Mouse (Mus musculus): ENCODE results near the gene Smurf2.
"Not testable (repeated sequence)": the region's sequence is repeated elsewhere in the genome, so short reads cannot be mapped to it uniquely, and the experiment has no call there.

The Smurf2 gene

DNA sequence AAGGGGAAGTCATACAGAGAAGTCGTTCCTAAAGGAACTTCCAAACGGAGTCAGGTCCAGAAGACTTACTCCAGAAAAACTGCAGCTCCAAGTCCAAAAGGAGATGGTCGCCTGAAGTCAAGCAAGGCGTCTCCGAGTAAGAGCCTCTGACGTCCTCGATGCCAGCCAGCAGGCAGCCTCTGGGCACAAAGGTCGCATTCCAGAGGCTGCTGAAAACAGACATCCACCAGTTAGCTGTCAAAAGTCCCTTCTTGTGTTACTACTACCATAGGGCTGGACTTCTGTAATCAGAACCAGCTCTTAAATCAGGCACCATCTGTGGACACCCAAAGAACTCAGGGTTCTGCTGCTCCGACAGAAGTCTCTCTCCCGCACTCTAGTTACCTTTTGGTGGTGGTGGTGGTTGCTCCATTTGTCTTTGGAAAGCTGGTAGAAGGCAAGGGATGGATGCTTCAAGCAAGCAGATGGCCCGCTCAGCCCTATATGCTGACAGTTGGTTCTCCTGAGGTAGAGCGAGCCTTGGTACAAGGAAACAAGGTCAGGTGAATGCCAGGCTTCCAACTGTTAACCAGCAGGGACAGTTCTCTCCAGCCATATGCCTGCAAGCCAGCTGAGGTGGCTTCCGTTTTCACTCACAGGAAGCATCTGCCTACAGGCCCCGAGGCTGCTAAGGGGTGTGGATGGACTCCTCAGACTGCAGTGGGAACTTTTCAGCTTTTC is 105.8 kb downstream of the Smurf2 start:
- no peak for DNase-seq (ENCODE audit: low spot score in 2 of 2)

- DNase-seq (ENCODE audit: low spot score in 2 of 2): no peak
Observed at GRCm38 (mm10) chr11:106812410-106813136, 107.9 kb downstream of the Smurf2 start.

DNA sequence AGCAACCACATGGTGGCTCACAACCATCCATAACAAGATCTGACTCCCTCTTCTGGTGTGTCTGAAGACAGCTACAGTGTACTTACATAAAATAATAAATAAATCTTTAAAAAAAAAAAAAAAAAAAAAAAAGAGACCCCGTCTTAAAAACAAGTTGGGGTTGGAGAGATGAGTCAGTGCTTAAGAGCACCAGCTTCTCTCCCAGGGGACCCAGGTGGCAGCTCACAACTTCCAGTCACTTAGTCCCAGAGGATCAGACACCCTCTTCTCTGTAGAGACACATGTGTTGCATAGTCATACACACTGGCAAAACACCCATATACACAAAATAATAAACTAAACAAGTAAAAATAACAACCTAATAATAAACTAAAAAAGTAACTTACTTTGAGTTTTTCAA is 113.1 kb downstream of the Smurf2 start:
- DNase-seq (ENCODE audit: low spot score in 2 of 2): not testable (repeated sequence)

DNA sequence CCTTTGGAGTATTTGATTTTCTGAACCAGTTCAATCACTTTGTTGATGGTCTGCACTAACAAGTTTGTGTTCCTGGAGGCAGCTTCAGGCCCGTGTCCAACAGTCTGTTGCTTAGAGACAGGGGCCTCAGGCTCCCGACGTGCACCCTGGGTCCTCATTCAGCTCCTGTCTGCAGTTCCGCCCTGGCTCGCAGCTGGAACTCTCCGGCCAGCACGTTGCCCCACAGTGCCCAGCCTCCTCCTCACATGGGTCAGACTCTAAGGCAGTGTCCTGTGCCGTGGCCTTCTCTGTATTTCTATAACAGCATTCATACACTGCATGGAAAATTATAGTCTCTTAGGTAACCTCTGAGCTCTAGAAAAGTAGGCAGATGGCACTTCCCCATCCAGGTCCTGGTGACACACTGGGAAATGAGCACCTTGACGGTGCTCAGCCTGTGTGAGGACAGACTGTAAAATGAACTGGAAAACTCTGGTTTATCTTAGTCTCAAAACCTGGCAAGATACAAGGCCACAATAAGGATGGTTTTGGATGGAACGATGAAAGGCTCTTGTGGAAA is 118.4 kb downstream of the Smurf2 start:
- peak in 1 of 2 experiments; percentile 33 for DNase-seq (ENCODE audit: low spot score in 2 of 2)

- DNase-seq (ENCODE audit: low spot score in 2 of 2): no peak
Observed at GRCm38 (mm10) chr11:106795679-106796078, 124.8 kb downstream of the Smurf2 start.

DNA sequence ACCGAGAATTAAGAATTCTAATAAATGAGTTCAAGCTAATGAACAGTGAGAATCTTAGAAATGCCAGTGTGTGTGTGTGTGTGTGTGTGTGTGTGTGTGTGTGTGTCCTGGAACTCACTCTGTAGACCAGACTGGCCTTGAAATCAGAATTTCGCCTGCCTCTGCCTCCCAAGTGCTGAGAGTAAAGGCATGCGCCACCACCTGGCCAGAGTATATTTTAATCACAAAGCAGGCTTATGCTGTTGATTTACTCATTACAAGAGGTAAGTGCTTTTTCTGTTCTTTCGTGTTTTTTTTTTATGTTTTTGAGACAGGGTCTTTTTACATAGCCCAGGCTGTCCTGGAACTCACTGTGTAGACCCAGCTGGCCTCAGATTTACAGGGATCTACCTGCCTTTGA is 126.7 kb downstream of the Smurf2 start:
- no peak for DNase-seq (ENCODE audit: low spot score in 2 of 2)

- no peak for DNase-seq (ENCODE audit: low spot score in 2 of 2)
Observed at GRCm38 (mm10) chr11:106789649-106790048, 130.9 kb downstream of the Smurf2 start.

DNA sequence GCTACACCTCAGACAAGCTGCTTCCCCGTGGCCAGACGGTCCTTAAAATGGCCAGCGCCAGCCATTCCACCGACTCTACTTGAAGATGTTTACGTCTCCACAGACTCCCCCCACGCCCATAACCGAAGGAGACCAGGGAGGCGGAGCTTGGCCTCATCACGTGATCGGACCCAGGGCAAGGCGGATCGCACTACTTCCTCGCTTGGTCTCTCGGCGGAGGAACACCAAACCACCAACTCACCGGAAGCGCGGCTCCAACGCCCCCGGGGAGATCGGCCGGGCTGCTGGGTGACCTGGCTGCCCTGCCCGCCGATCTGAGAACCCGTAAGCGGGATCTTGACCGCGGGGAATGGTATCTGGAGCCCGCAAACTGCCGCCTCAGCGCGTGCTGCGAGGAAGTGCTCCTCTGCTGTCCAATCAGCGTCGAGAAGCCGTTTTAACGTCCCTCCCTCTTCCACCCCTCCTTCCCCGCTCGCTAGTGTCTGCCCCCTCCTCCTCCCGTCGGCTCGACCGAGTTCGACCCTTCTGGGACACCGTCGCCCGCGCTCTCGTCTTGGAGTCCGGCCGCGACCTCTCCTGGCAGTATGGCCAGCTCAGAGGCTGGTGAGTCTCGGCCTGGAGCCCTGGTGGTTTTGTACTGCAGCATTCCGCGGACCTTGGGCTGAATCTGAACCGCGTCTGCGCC is 131.6 kb downstream of the Smurf2 start, which contains the start of the genes Ddx5 and Cep95:
Gene Ddx5 (minus strand): TSS at position 411 of the 685 bp plus-strand sequence.
Gene Cep95 (plus strand): TSS at position 478 of the 685 bp plus-strand sequence.
- DNase-seq (ENCODE audit: low spot score in 2 of 2): peak; percentile 96 to 97

GRCm38 (mm10) chr11:106788026-106788774 is 132.3 kb downstream of the Smurf2 start:
- peak; percentile 98 to 99 for DNase-seq (ENCODE audit: low spot score in 2 of 2)

- peak; percentile 86 to 93 for DNase-seq (ENCODE audit: low spot score in 2 of 2)
Observed at GRCm38 (mm10) chr11:106787131-106788025, 133.1 kb downstream of the Smurf2 start.

DNA sequence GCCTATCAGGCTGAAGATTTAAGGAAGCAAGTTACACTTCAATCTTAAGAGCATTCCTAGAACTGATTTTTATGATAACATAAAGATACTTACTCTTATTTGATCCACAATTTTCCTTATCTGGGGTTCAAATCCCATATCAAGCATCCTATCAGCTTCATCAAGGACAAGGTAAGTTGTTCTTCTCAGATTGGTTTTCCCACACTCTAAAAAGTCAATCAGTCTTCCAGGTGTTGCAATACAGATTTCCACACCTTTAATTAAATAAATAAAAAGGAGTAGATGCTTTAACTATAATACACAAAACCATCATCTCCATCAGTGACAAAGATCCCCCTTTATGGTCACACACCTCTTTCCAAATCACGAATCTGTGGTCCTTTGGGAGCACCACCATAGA is 135.5 kb downstream of the Smurf2 start:
- no peak for DNase-seq (ENCODE audit: low spot score in 2 of 2)

DNA sequence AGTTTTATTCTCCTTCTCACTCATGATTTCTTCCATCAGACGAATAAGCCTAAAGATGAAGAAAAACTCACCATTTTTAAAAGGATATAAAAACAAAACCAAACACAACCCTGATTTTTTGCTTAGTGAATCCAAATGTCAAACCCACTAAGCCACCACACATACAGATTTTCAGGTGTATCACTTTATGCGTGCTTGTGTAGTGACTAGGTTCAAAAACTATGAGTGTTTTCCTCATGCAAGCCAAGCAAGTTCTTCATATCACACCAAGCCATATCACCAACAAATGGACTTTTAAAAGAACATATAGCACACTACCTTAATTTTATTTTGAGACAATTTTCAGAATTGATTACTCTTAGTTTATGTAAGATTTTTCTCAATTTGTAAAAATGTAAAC is 136.0 kb downstream of the Smurf2 start:
- no peak for DNase-seq (ENCODE audit: low spot score in 2 of 2)

DNA sequence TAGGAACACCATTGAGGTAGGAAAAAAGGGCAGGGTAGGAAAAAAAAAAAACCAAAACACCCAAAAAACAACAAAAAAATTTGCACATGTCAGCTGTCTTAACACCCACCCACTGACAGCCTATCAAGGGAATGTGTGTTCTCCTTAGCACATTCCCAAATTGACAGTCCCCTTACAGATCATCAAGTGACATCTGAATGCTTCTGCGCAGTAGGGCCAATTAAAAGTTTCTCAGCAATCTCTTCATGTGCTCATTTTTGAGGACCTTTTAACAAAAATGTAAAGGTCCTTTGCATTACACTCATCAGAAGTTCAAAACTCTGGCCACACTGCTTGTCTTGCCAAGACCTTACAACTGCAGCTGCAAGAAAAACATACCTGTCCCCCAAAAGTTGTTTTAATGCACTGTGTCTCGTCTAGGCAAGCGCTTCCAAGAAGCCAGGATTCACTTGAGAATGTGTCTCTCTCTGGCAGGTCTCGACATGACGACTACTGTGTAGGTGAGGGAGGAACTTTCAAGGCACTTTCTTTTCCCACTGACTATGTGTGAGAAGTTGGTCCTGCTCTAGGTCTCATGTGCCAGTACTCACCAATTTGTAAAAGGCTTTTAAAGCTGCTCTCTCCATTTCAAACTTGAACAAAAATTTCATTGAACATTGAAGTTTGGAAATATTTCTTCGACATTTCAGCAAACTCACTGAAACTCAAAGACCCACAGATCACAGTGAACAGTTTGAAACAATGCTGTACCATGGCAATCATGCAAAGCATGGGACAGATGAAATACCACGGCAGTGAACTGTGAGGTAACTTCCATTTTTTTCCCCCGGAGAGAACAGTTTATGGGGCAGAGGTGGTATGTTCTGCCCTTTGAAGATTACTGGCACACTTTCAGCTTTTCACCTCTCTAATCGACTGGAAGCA is 137.4 kb downstream of the Smurf2 start:
- DNase-seq (ENCODE audit: low spot score in 2 of 2): no peak

GRCm38 (mm10) chr11:106782271-106782670 is 138.2 kb downstream of the Smurf2 start:
- DNase-seq (ENCODE audit: low spot score in 2 of 2): not testable (repeated sequence)

GRCm38 (mm10) chr11:106780590-106781220 is 139.8 kb downstream of the Smurf2 start:
- DNase-seq (ENCODE audit: low spot score in 2 of 2): no peak

GRCm38 (mm10) chr11:106780089-106780425 is 140.5 kb downstream of the Smurf2 start:
- no peak for DNase-seq (ENCODE audit: low spot score in 2 of 2)

GRCm38 (mm10) chr11:106779388-106780088 is 141.0 kb downstream of the Smurf2 start, which contains the start of gene Polg2:
Polg2 (minus strand) TSS chr11:106779537.
- peak; percentile 89 to 91 for DNase-seq (ENCODE audit: low spot score in 2 of 2)

Measured in urinary bladder, postnatal 36 days (tissue).